Mouse (Mus musculus): ENCODE data around the gene Olfr1510. TPM values are rescaled to one million over a fixed set of nuclear protein-coding genes. Genes with fewer than 3 reads are reported as not detected.

The Olfr1510 gene
- polyA plus RNA-seq, 1 experiment from 2014 or later: not detected

DNA sequence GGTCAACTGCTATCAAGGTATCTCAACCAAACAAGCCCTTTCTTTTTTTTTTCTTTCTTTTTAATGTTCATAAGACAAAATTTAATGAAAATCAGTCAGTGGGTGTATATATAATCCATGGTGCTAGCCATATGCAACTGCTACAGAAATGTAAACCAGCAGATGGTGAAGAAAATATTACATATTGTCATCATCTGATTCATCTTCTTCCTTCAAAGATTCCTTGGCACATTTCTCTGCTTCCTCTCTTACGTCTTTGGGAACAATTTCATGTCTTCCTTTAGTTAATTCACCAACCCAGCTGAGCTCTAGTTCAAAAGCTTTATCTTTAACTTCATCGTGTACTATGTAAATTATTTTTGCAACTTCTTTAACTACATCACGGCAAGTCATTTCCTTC lies 45.4 kb downstream of the Olfr1510 start:
- H3K9me3 ChIP-seq (ENCODE audit: control insufficient read depth, low read length): no peaks in the 10 kb centered on the region
- 91% methylated on average over 3 of the region's 3 CpGs for WGBS

More for the DNA sequence above, 45.4 kb downstream of the Olfr1510 start:
- ATAC-seq: no peak
- no peaks in the 10 kb centered on the region for H3K27me3 ChIP-seq (replicated peaks; ENCODE audit: control insufficient read depth, insufficient read depth, low read length)
- H3K9ac ChIP-seq (ENCODE audit: low read depth, low read length): no peak overlapping the region
- no peak overlapping the region for H3K4me3 ChIP-seq (ENCODE audit: low read length)
- no peaks in the 10 kb centered on the region for H3K4me1 ChIP-seq (ENCODE audit: control insufficient read depth, insufficient read depth, low read length)
- no peak overlapping the region for H3K4me2 ChIP-seq (ENCODE audit: low read depth, low read length)
- no peaks in the 10 kb centered on the region for H3K36me3 ChIP-seq (ENCODE audit: control insufficient read depth, insufficient read depth, low read length)
- H3K27ac ChIP-seq (ENCODE audit: low read length): no peak overlapping the region

Other genes with a start within 250 kb of the Olfr1510 start
- gene Supt16, start 217.0 kb downstream of the Olfr1510 start, polyA plus RNA-seq (2015; fragmentation: Nextera tagmentation; extraction: Ambion mirVana): 33.2 and 41.1 TPM in 2 replicates
- gene Chd8, start 156.6 kb downstream of the Olfr1510 start, polyA plus RNA-seq (2015; fragmentation: Nextera tagmentation; extraction: Ambion mirVana): 18.4 and 22.7 TPM in 2 replicates
- gene Tox4, start 135.2 kb downstream of the Olfr1510 start, polyA plus RNA-seq (2015; fragmentation: Nextera tagmentation; extraction: Ambion mirVana): 36.8 TPM in 2 replicates
- gene Rab2b, start 134.8 kb downstream of the Olfr1510 start, polyA plus RNA-seq (2015; fragmentation: Nextera tagmentation; extraction: Ambion mirVana): 13.2 and 13.8 TPM in 2 replicates
- 37.5 and 38.7 TPM in 2 replicates for gene Mettl3, start 109.2 kb downstream of the Olfr1510 start, polyA plus RNA-seq (2015; fragmentation: Nextera tagmentation; extraction: Ambion mirVana)
- 7.3 and 7.6 TPM in 2 replicates for gene Sall2, start 85.6 kb downstream of the Olfr1510 start, polyA plus RNA-seq (2015; fragmentation: Nextera tagmentation; extraction: Ambion mirVana)
- gene Olfr1513, start 58.0 kb downstream of the Olfr1510 start, polyA plus RNA-seq (2015; fragmentation: Nextera tagmentation; extraction: Ambion mirVana): not detected in 2 replicates
- not detected in 2 replicates for gene Olfr1512, start 35.2 kb downstream of the Olfr1510 start, polyA plus RNA-seq (2015; fragmentation: Nextera tagmentation; extraction: Ambion mirVana)
- not detected in 2 replicates for gene Olfr1511, start 17.0 kb downstream of the Olfr1510 start, polyA plus RNA-seq (2015; fragmentation: Nextera tagmentation; extraction: Ambion mirVana)
- not detected in 2 replicates for gene Olfr1509, start 28.6 kb upstream of the Olfr1510 start, polyA plus RNA-seq (2015; fragmentation: Nextera tagmentation; extraction: Ambion mirVana)
- not detected in 2 replicates for gene Olfr1508, start 53.1 kb upstream of the Olfr1510 start, polyA plus RNA-seq (2015; fragmentation: Nextera tagmentation; extraction: Ambion mirVana)
- gene Olfr1507, start 81.4 kb upstream of the Olfr1510 start, polyA plus RNA-seq (2015; fragmentation: Nextera tagmentation; extraction: Ambion mirVana): not detected in 2 replicates